Mouse (Mus musculus) brown adipose tissue, adult 24 weeks (tissue): ENCODE data around the gene Emcn. TPM values are rescaled to one million over a fixed set of nuclear protein-coding genes. Genes with fewer than 3 reads are reported as not detected.
A peak's percentile ranks its signal among the peaks of the same experiment; 100 is the strongest.

Source experiments
- H3K27ac ChIP-seq: fragments of 200-500 bp; replicated peaks from 2 replicates; pipeline ENCODE4 v1.5.1; 2012; ENCODE audit warnings: low read depth, mild to moderate bottlenecking, low read length
- H3K4me1 ChIP-seq: fragments of 200-500 bp; 2 replicates; pipeline ENCODE4 v1.6.1; 2012; ENCODE audit warnings: low read length, mixed read lengths; ENCODE audit not compliant: control insufficient read depth, insufficient read depth, insufficient read length
- H3K4me3 ChIP-seq: fragments of 200-500 bp; 2 replicates; pipeline ENCODE4 v1.5.1; 2012; ENCODE audit warnings: low read depth, mild to moderate bottlenecking, low read length, moderate library complexity; ENCODE audit not compliant: insufficient read depth
- polyA plus RNA-seq: library from polyadenylated mRNA; stranded (reverse); fragments of >200 nt; gene quantifications from 2 replicates; pipeline ENCODE4 v1.2.4, GENCODE M21; 2012; ENCODE audit not compliant: missing spikeins, insufficient read depth, insufficient read length

Gene Emcn
- 17.6 and 58.2 TPM in 2 replicates for polyA plus RNA-seq

DNA sequence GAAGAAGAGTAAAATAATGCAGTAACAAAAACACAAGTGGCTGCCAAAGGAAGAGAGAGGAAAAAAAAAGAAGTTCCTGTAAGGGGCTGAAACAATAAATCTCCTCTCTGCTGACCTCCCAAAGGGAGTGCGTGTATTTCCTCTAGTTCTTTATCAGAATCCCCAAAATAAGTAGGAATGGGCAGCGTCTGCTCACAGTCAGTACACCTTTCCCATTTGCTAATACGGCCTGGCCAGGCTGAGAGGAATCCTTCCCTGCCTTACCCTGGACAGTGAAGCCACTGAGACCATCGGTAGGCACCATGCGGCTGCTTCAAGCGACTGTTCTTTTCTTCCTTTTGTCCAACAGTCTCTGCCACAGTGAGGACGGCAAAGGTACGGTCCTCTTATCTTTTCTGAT, at the start of gene Emcn:
Gene Emcn, plus strand, starts transcription at position 130 of the 400 bp plus-strand sequence.
- Histone ChIP-seq H3K4me1 (peaks cover 3% of the 10 kb centered on the region; the same call in 1 of the 2 replicates), H3K4me3 (peak within 1 kb of the TSS; percentile 81), H3K27ac (peak within 1 kb of the TSS; percentile 96)

DNA sequence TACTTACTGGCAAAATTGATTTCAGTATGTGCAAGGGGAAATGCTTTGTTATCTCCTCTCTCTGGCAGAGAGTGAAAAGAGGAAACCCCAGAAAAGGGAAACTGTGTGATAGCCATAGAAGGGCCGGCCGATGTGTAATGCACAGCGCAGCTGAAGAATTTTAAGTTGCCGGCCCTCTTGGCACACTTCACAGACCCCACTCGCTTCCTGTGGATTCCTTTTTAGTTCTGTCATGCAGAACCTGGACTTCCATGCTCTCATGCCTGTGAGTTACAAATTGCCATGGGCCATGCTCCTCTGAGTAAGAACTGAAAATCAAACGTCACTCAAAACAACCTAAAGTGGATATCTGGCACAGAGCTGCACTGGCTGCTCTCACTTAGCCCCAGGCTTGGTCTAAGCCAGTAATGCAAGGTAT, 47.7 kb upstream of the Emcn start:
- Histone ChIP-seq H3K4me3 (no peak overlapping the region), H3K27ac (no peak overlapping the region), H3K4me1 (no peaks in the 10 kb centered on the region)

DNA sequence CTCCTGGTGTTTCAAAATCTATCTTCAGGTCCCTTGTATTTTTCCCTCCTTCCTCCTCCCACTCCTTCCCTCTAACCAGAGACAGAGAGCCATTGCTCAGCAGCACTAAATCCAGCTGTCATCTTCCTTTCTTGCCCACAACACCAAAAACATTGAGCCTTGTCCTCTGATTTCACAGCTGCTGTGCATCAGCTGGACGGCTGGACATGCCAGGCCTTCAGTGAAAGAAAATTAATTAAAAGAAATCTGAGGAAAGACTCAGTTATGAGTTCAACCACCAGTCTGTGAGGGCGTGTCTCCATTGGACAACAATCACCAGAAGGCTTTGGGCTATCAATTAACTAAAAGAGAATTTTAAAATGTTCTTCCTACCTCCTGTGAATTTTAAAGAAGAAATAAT, 42.6 kb upstream of the Emcn start:
- H3K4me1 ChIP-seq, result no peaks in the 10 kb centered on the region
- H3K27ac ChIP-seq, result no peak overlapping the region
- no peak overlapping the region for H3K4me3 ChIP-seq

DNA sequence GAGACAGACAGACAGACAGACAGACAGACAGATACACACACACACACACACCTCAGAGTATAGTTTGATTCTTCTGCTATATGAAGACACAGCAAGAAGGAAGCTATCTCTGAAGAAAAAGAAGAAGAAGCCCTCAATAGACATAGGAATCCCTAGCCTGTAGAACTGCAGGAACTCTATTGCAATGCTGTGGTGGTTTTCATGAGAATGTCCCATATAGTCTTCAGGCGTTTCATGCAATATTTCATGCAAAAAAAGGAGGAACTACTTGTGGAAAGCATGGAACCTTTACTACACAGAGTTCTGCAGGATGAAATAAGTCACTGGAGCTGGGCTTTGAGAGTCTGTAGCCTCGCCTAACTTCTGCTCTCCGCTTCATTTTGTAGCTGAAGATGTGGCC, 40.7 kb upstream of the Emcn start:
- H3K4me3 ChIP-seq, result no peak overlapping the region
- H3K27ac ChIP-seq, result no peak overlapping the region
- H3K4me1 ChIP-seq, result no peaks in the 10 kb centered on the region

DNA sequence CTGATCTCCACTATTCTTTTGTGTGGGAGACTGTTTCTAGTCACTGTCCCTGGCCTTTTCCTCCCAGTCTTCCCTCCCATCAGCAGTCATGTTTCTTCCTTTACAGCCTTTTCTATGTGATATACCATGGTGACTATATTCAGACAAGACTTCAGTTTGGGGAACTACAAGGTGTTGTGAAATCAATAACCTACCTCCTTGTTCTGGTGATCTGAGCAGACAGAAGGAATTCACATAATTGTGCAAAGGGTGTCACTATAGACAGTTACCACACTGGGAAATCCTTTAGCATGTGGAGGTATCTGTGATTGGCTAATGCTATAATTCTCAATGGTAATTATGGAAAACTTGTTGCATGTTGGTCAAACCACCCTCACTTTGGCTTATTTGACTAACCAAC, 39.7 kb upstream of the Emcn start:
- H3K4me3 ChIP-seq, result no peak overlapping the region
- H3K4me1 ChIP-seq, result no peaks in the 10 kb centered on the region
- H3K27ac ChIP-seq, result no peak overlapping the region

DNA sequence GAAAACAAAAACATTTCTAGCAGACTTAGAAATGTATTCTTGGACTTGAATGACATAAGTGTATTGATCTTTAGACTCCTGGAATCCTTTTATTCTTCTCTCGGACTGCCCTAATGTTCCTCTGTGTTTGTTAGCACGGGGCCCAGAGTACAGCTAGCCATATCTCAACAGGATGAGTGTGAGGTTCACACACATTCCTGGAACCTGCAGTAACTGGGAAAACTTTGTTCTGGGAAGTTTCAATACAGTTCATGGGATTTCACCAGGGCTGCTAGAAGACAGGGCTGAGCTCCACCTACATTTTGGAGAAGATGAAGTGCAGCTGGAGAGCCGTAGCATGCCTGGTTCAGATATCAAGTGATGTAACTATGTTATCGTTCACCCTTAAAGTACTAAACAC, 38.1 kb upstream of the Emcn start:
- Histone ChIP-seq H3K4me1 (no peaks in the 10 kb centered on the region), H3K27ac (no peak overlapping the region)

DNA sequence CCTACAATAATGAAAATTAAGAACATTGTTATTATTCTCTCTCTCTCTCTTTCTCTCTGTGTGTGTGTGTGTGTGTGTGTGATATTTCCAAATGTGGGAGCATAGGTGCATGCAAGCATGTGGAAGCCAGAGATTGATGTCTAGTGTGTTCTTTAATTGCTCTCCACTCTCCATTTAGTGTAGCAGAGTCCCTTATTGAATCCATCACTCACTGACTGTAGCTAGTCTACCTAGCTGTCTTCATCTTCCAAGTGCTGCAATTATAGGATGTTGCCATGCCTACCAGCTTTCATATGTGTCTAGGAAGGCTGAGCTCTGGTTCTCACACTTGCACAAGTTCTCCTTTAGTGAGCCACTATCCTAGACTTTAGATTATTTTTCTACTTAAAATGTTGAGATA, 30.9 kb upstream of the Emcn start:
- H3K4me1 ChIP-seq, result 0 out of 2 replicates have a peak, but pooled peaks cover 3% of the 10 kb centered on the region
- no peak overlapping the region for H3K4me3 ChIP-seq
- no peak overlapping the region for H3K27ac ChIP-seq

More for the DNA sequence above, 38.1 kb upstream of the Emcn start:
- no peak overlapping the region for H3K4me3 ChIP-seq

DNA sequence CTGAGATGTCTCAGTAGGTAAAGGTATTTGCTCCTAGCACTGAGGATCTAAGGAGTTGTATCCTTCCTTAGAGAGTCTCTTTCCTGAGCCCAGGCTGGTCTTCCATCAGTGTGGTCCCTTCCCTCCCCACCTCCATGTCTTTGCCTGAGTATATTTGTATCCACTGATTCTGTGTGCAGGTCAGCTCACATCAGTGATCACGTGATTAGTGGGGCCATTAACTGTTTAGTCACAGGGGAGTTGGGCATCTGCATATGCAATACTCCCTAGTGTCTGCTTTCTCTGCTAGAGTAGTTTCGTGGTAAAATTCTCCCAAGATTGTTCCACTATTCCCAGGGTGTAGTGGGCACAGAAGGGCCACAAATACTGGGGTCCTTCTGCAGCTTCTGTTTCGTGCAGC, 28.3 kb upstream of the Emcn start:
- Histone ChIP-seq H3K27ac (no peak overlapping the region), H3K4me1 (0 out of 2 replicates have a peak, but pooled peaks cover 3% of the 10 kb centered on the region), H3K4me3 (no peak overlapping the region)

DNA sequence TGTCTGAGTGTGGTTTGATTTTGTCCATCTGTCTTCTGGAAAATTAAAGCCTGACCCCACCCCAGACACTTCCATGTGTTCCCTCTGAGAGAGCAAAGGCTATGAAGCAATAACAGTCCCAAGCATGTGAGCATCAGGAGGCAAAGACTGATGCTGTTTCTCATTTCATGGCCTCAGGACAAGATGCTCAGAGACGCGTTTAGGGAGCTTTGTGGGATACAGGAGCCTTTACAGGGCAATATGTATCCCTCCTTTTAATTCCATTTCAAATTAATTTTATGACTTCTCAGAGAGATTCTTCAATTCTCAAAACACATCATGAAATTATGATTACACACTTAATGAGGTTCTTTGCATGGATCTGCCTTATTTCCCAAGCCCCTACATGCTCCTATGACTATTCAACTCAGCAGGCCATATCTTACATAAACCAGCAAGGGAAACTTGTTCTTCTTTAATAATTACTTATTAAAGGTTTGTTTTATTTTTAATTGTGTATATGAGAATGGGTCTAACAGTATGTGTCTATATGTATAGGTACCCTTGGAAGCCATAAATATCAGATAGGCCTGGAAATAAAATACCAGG, 27.0 kb upstream of the Emcn start:
- 0 out of 2 replicates have a peak, but pooled peaks cover 3% of the 10 kb centered on the region for H3K4me1 ChIP-seq

DNA sequence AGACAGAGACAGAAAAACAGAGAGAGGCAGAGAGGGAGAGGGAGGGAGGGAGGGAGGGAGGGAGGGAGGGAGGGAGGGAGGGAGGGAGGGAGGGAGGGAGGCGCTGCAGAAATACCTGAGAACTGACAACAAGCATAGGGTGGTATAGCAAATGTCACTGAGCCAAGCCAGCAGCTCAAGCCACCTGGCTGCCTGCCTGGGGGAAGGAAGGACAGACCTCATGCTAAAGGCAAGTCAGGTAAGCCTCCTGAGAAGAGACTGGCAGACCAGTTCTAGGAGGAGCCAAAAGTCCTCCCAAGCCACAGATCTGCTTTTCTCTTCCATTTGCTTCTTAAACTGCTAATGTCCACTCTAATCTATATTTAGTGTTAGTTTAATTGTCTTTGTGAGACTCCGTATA, 22.5 kb upstream of the Emcn start:
- Histone ChIP-seq H3K4me3 (no peak overlapping the region), H3K4me1 (peaks cover 4% of the 10 kb centered on the region; the same call in 1 of the 2 replicates), H3K27ac (no peak overlapping the region)

More for the DNA sequence above, 27.0 kb upstream of the Emcn start:
- H3K4me3 ChIP-seq, result no peak overlapping the region
- H3K27ac ChIP-seq, result no peak overlapping the region

DNA sequence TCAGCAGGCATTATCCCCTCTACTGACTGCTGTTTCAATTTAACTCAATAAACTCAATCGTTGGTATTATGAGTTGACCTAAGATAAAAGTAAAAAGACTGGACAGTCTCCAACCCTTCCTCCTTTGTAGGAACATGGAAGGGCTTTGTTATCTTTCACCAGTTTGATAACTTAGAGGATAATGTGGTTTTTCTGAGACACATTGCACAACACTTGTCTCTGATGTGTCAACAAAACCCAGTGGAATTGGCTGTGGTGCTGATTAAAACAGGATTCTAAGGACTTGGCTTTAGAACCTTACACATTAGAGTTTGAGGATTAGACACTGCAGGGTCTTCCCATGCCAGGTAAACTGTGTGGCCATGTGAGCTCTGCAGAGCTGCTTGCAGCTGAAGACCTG, 20.9 kb upstream of the Emcn start:
- Histone ChIP-seq H3K4me1 (peaks cover 4% of the 10 kb centered on the region; the same call in 1 of the 2 replicates), H3K27ac (no peak overlapping the region), H3K4me3 (no peak overlapping the region)

DNA sequence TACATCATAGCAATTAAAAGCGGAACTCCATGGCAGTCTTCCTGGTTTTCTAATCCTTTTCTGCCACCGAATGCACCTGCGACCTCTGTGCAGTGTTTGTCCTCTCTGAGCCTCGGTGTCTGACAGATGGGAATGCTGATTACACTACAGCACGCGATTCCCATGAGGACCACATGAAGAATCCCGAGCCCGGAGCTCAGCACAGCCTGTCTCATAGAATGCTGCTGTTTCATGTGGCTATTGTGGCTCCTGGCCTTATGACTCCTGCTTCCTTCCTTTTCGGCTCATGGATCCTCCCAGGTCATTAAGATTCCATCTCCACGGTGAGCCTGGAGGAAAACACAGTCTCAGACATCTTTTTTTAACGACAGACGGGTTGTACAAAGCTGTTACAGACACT, 18.6 kb upstream of the Emcn start:
- Histone ChIP-seq H3K4me3 (peak overlapping the region; percentile 38), H3K4me1 (peaks cover 4% of the 10 kb centered on the region; the same call in 1 of the 2 replicates), H3K27ac (peak overlapping the region; percentile 72)

DNA sequence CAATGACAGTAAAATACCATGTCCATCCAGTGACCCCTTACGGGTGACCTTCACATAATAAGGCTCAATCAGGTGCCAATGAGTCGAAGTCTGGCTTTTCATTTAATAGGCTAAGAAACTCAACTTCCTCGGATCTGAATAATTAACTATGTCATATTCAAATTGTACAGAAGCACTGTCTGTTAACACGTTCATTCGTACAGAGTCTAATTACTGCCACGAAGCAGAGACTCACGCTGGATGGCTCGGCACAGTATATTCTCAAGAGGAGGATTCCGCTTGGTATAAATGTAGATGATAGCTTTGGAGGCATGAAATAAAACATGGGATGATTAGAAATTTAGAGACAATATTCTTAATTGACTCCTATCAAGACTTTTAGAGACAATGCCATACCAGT, 11.0 kb upstream of the Emcn start:
- H3K4me3 ChIP-seq, result no peak overlapping the region

DNA sequence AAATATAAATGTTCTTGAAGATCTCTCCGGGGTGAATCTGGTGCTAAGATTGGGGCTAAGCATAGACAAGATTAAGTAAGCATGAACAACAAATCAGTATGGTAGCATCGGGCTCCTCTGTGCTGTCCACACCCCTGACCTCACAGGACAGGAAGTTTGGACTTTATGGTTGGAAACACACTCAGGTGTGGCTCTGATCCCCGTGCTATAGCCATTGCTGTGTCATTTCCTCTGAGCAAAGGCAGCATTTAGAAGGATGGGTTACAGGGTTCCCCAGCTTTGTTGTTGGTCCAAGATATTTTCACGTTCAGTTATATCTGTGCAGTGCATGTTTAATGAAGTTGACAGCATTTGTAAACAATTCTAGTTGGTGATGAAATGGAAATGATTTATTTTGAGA, 9.9 kb upstream of the Emcn start:
- H3K4me3 ChIP-seq, result no peak overlapping the region
- peaks cover 3% of the 10 kb centered on the region; the same call in 1 of the 2 replicates for H3K4me1 ChIP-seq
- no peak overlapping the region for H3K27ac ChIP-seq

More for the DNA sequence above, 11.0 kb upstream of the Emcn start:
- peaks cover 3% of the 10 kb centered on the region; the same call in 1 of the 2 replicates for H3K4me1 ChIP-seq
- H3K27ac ChIP-seq, result no peak overlapping the region

DNA sequence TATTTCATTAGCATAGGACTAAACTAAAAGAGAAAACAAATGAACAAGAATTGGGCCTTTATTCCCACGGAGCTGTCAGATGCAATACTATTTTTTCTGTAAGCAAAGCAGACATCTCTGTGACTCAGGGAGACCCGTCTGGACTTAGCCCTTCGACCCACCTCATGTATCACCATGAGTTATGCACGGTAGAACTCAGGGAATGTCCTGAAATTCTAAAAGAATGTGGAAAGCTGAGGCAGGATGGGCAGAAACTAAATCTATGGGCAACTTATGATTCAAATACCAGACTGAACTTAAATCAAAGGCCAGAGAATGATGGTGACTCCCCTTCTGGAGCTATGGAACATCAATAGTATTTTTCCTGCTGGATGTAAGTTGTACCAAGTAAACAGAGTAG, 8.3 kb upstream of the Emcn start:
- Histone ChIP-seq H3K4me1 (peaks cover 3% of the 10 kb centered on the region; the same call in 1 of the 2 replicates), H3K4me3 (no peak overlapping the region), H3K27ac (no peak overlapping the region)

DNA sequence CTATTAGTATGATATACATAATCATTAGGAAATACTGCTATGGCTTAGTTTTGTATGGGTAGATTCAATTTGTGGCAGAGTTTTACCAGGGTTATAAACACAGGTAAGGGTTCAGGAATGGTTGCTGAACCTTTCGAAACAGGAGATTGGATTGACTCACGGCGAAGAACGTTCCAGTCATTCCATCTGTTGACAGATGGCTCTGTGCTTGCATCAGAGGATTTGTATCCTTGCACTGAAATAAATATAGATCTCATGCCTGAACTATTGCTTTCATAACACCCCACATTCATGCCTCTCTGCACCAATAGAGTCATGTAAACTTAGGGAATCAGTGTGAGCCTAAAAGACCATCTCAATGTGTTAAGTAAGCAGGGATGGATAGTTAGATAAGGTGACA, 4.9 kb upstream of the Emcn start:
- H3K27ac ChIP-seq, result no peak overlapping the region
- H3K4me1 ChIP-seq, result peaks cover 1% of the 10 kb centered on the region; the same call in 1 of the 2 replicates
- H3K4me3 ChIP-seq, result no peak overlapping the region
